Mouse (Mus musculus) c-Kit-positive CD71-positive TER-119-negative erythroid progenitor cells, embryonic 14.5 days (primary cell): ENCODE measurements around the gene Atp13a1.

Experiments
- DNase-seq: peaks from one replicate; pipeline ENCODE4 v3.0.0-alpha.2; 2013; ENCODE audit warnings: low read depth

Gene Atp13a1

DNA sequence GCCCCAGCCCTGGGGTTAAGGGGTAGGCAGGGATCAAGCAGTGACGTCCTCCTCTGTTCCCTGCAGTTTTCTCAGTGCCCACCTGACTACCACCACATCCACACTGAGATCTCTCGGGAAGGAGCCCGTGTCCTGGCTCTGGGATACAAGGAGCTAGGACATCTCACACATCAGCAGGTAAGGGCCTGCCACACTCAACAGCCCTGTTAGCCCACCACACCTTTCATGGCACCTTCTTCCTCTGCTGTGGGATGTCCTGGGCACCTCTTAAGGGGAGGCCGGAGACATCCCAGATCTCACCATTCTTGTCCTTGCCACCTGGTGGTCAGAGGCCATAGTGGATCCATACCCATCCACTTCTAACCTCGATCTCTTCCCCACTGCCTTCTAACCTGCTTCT is 9.0 kb downstream of the Atp13a1 start:
- no peak for DNase-seq

- no peak for DNase-seq
These were observed 10.8 kb downstream of the Atp13a1 start for GRCm38 (mm10) chr8:69801796-69802195.

DNA sequence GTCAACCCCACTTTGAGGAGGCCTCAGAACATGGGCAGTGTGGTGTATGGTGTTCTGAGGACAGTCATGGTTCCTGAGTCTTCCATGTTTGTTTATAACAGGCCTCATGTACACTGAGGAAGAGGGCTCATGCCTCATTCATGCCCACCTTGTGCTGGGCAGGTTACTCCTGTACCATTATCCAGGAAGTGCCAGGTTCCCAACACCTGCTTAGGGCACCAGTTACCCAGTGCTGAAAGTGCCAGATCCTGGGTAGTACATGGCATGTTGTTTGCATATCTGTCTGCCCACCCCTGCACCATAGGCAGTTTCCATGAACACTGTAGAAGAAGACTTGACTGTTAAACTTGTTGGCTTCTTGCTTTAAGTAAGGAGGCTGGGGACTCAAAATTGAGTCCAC is 11.3 kb downstream of the Atp13a1 start:
- DNase-seq: no peak

DNA sequence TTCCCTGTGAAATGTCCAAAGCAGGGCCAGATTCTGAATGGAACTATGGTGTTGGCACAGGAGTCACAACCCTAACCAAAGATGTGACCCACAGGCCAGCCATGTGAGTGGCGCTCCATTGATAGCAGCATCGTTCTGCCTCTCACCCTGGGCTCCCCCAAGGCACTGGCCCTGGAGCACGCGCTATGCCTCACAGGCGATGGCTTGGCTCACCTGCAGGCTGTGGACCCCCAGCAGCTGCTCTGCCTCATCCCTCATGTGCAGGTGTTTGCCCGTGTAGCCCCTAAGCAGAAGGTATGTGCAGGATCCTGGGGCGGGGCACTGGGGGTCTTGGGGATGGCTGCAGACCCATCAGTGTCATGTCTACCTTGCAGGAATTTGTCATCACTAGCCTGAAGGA is 12.4 kb downstream of the Atp13a1 start:
- DNase-seq: no peak

- no peak for DNase-seq
These were observed 13.6 kb downstream of the Atp13a1 start for GRCm38 (mm10) chr8:69804537-69804936.

GRCm38 (mm10) chr8:69805086-69805485 is 14.1 kb downstream of the Atp13a1 start:
- no peak for DNase-seq

DNA sequence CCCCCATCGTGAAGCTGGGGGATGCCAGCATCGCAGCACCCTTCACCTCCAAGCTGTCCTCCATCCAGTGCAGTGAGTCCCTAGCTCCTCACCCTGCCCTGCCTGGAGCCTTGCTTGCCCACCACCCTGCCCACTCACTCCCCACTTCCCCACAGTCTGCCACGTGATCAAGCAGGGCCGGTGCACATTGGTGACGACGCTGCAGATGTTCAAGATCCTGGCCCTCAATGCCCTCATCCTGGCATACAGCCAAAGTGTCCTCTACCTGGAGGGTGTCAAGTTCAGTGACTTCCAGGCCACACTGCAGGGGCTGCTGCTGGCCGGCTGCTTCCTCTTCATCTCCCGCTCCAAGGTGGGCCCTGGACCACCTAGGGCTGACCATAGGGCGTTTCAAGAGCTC is 14.5 kb downstream of the Atp13a1 start:
- DNase-seq: no peak

DNA sequence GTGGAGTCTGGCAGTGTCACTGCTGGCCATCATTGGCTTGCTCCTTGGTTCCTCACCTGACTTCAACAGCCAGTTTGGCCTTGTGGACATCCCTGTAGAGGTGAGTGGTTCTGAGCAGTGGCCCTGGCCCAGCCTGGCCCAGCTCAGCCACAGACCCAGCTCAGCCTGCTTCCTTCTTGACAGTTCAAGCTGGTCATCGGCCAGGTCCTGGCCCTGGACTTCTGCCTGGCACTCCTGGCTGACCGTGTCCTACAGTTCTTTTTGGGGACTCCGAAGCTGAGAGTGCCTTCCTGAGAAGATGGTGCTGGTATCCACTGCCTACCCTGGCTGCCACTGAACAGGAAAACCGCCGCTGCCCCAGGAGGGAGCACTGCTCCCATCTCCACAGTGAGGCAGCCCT is 16.3 kb downstream of the Atp13a1 start:
- no peak for DNase-seq

- DNase-seq: no peak
These were observed 17.3 kb downstream of the Atp13a1 start, which contains the start of gene Gmip for GRCm38 (mm10) chr8:69808094-69808863. Gmip (plus strand) TSS chr8:69808679.

GRCm38 (mm10) chr8:69808864-69809403 is 18.0 kb downstream of the Atp13a1 start:
- no peak for DNase-seq

DNA sequence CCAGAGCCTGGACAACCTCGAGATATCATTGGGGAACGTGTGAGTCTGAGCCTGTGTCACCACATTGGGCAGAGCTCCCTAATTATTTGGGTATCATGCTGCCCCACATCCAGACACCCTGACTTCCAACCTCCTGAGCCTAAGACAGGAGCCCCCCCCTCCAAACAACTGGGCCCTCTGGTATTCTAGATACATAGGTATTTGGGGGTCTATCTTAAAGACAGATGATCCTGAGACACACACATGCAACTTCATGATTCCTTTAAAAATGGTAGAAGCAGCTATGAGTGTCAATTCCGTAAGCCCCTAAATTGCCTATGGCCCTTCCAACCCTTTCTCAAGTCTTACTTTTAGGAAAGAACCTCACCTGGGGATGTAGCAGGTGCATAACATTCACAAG is 18.9 kb downstream of the Atp13a1 start:
- DNase-seq: no peak

DNA sequence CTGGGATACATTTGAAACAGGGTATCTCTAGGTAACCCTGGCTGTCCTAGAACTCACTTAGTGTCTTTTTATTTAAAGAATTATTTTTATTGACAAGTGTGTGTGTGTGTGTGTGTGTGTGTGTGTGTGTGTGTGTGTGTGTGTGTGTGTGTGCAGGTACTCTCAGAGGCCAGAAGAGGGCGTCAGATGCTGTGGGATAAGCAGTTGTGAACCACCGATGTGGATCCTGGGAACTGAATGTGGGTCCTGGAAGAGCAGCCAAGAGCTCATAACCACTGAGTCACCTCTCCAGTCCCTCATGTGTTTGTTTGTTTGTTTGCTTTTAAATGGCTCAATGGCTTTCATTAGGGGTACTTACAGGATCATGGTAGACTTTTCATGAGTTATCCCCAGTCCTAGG is 23.9 kb downstream of the Atp13a1 start:
- no peak for DNase-seq

GRCm38 (mm10) chr8:69815396-69815795 is 24.4 kb downstream of the Atp13a1 start:
- no peak for DNase-seq

DNA sequence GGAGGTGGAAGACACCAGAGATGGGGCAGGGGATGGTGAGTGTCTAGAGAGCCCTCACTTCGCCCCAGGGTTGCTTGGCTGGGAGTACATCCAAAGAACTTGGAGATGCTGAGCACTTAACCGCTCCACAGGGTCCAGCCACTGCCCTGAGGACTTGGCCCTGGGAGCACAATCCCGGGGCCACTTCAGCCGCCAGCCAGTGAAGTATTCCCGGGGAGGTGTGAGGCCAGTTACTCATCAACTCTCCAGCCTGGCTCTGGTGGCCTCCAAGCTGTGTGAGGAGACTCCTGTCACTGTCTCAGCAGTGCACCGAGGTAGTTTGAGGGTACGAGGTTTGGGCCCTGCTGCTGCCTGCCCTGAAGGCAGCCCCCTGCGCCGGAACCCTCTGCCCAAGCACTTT is 29.5 kb downstream of the Atp13a1 start:
- no peak for DNase-seq

DNA sequence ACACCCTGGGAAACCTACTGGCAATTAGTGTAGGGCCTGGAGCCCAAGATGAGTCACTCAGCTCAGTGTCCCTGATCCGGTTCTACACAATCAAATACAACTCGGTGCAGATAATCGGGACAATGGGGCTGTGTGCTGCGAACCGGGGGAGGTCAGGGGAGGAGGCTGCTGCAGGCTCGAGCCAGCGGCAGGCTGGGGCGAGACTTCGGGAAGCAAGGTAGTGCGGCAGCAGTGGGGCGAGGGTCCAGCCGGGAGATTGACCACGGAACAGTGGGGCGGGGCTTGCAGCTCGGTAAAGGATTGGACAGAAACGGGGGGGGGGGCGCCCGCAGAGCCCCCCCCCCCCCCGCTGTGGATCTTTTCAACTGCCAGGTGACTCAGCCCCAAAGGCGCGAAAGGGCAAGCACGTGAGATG is 31.0 kb downstream of the Atp13a1 start:
- no peak for DNase-seq

DNA sequence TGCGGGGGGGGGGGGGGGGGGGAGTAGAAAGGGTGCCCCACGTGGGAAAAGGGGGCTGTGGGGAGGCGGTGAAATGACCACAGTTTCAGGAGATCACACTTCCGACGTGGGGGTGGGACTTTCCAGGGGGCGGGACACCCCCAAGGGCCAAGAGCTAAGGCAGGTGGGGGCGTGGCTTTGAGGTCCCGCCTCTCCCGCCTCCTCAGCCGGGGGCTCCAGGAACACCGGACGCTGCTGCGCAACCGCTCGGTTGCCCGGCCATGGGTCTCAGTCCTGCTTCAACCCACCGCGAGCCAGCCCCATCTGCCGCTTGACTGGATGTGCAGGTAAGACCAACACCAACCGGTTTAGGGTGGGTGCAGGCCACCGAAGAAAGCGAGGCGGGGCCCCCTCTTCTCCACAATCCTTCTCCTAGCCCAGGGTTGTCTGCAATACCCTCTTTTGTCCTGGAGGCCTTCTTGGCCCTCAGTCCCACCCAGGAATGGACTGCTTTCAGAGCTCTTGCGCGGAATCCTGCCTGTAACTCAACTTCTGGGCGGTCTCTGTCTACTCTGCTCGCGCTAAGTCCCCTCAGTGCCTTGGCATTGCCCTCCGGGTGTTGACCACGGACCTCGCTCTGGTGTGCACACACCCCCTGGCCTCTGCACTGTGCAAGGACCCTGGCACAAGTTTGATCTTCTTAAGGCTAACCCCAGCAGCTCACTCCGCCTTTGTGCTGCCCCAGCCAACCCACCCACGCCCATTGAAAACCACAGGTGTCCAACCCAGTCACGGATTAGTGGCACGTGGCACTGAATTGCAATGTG is 31.6 kb downstream of the Atp13a1 start, which contains the start of gene Lpar2:
Gene Lpar2 (plus strand): TSS at position 44 of the 806 bp plus-strand sequence.
- no peak for DNase-seq

DNA sequence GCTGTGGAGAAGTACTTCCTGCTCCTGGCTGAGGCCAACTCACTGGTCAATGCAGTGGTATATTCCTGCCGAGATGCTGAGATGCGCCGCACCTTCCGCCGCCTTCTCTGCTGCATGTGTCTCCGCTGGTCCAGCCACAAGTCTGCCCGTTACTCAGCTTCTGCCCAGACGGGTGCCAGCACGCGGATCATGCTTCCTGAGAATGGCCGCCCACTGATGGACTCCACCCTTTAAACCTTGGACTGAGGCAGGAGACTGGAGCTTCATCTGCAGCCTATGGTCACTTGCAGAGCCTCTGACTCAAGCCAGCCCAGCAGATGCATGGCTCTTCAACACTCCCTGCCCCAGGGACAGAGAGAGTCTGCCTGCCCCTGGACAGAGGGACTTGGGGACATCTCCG is 35.4 kb downstream of the Atp13a1 start:
- DNase-seq: no peak

- peak; percentile 74 for DNase-seq
These were observed 41.4 kb downstream of the Atp13a1 start, which contains the start of gene Pbx4 for GRCm38 (mm10) chr8:69832298-69832853. Pbx4 (plus strand) TSS chr8:69832491.

- no peak for DNase-seq
These were observed 46.2 kb downstream of the Atp13a1 start for GRCm38 (mm10) chr8:69837057-69837682.

GRCm38 (mm10) chr8:69847167-69848065 is 56.5 kb downstream of the Atp13a1 start:
- no peak for DNase-seq

GRCm38 (mm10) chr8:69848951-69849350 is 58.0 kb downstream of the Atp13a1 start:
- DNase-seq: no peak
